Mouse (Mus musculus) MEL (cell line): ENCODE results near the gene Plb1. TPM values are rescaled to one million over a fixed set of nuclear protein-coding genes. Genes with fewer than 3 reads are reported as not detected.

ENCODE experiments used
- DNase-seq: peaks from one replicate; pipeline ENCODE4 v3.0.0; 2011; ENCODE audit warnings: low read depth, low spot score
- H3K27ac ChIP-seq: 2 replicates; pipeline ENCODE4 v1.5.1; 2012; ENCODE audit warnings: low read depth, mild to moderate bottlenecking, control low read depth, low read length, moderate library complexity; ENCODE audit not compliant: control insufficient read depth
- H3K27me3 ChIP-seq, 2 experiments: fragments of 150-350 bp in 1 of 2; sonication (generic) in 1 of 2; 2 replicates each; pipeline ENCODE4 v1.6.1; 2012; ENCODE audit warnings: low read length in 2 of 2, mild to moderate bottlenecking in 2 of 2, improper control_type of control experiment in 1 of 2, moderate library complexity in 1 of 2; ENCODE audit not compliant: insufficient read depth in 2 of 2, control insufficient read depth in 1 of 2
- H3K36me3 ChIP-seq, 2 experiments: 2 replicates each; pipeline ENCODE4 v1.6.1; 2012 to 2014; ENCODE audit warnings: low read length in 2 of 2, improper control_type of control experiment in 1 of 2, inconsistent platforms in 1 of 2, mild to moderate bottlenecking in 1 of 2; ENCODE audit not compliant: insufficient read depth in 2 of 2, control insufficient read depth in 1 of 2
- H3K4me1 ChIP-seq, 2 experiments: fragments of 150-350 bp in 1 of 2; sonication (generic) in 1 of 2; 2 replicates each; pipeline ENCODE4 v1.6.1; 2012; ENCODE audit warnings: low read length in 2 of 2, improper control_type of control experiment in 1 of 2, mild to moderate bottlenecking in 1 of 2; ENCODE audit not compliant: insufficient read depth in 2 of 2, control insufficient read depth in 1 of 2
- H3K4me3 ChIP-seq, 2 experiments: fragments of 150-350 bp in 1 of 2; sonication (generic) in 1 of 2; 2 replicates each; pipeline ENCODE4 v1.5.1; 2012; ENCODE audit warnings: low read depth in 2 of 2, low read length in 2 of 2, mild to moderate bottlenecking in 2 of 2, moderate library complexity in 2 of 2, control low read depth in 1 of 2, improper control_type of control experiment in 1 of 2; ENCODE audit not compliant: control insufficient read depth in 1 of 2, insufficient read depth in 1 of 2
- H3K79me2 ChIP-seq: 2 replicates; pipeline ENCODE4 v1.6.1; 2012; ENCODE audit warnings: mild to moderate bottlenecking, low read length, moderate library complexity; ENCODE audit not compliant: control insufficient read depth, poor library complexity, insufficient read depth
- H3K9ac ChIP-seq: 2 replicates; pipeline ENCODE4 v1.6.1; 2012; ENCODE audit warnings: low read depth, mild to moderate bottlenecking, control low read depth, low read length, moderate library complexity; ENCODE audit not compliant: control insufficient read depth, poor library complexity, severe bottlenecking
- H3K9me3 ChIP-seq: fragments of 150-350 bp; sonication (generic); replicated peaks from 2 replicates; pipeline ENCODE4 v1.6.1; 2012; ENCODE audit warnings: mild to moderate bottlenecking, low read length, improper control_type of control experiment, moderate library complexity; ENCODE audit not compliant: insufficient read depth
- BHLHE40 ChIP-seq: IDR thresholded peaks from 2 replicates; pipeline ENCODE4 v1.6.1; 2012; ENCODE audit warnings: low read depth, mild to moderate bottlenecking, inconsistent platforms, low read length, improper control_type of control experiment, borderline replicate concordance
- CHD1 ChIP-seq: IDR thresholded peaks from 2 replicates; pipeline ENCODE4 v1.6.1; 2012; ENCODE audit warnings: low read depth, mild to moderate bottlenecking, inconsistent platforms, low read length, improper control_type of control experiment
- CHD2 ChIP-seq: IDR thresholded peaks from 2 replicates; pipeline ENCODE4 v1.6.1; 2011; ENCODE audit warnings: low read length, improper control_type of control experiment
- CTCF ChIP-seq, 3 experiments: IDR thresholded peaks in 2 of 3; conservative IDR thresholded peaks in 1 of 3; 2 replicates each; pipeline ENCODE4 v1.5.1; 2011 to 2012; ENCODE audit warnings: low read length in 3 of 3, low read depth in 2 of 3, mild to moderate bottlenecking in 2 of 3, improper control_type of control experiment in 1 of 3, inconsistent platforms in 1 of 3, mixed read lengths in 1 of 3, moderate library complexity in 1 of 3; ENCODE audit not compliant: control insufficient read depth in 1 of 3, insufficient read depth in 1 of 3, poor library complexity in 1 of 3, severe bottlenecking in 1 of 3
- E2F4 ChIP-seq: IDR thresholded peaks from 2 replicates; pipeline ENCODE4 v1.6.1; 2011; ENCODE audit warnings: low read depth, low read length, improper control_type of control experiment, borderline replicate concordance
- EP300 ChIP-seq, 2 experiments: IDR thresholded peaks; 2 replicates each; pipeline ENCODE4 v1.6.1; 2011; ENCODE audit warnings: improper control_type of control experiment in 2 of 2, low read length in 2 of 2, low read depth in 1 of 2, mild to moderate bottlenecking in 1 of 2
- GABPA ChIP-seq: IDR thresholded peaks from 2 replicates; pipeline ENCODE4 v1.6.1; 2012; ENCODE audit warnings: low read depth, mild to moderate bottlenecking, inconsistent platforms, low read length, improper control_type of control experiment, moderate library complexity
- GATA1 ChIP-seq: IDR thresholded peaks from 2 replicates; pipeline ENCODE4 v1.6.1; 2011; ENCODE audit warnings: low read depth, low read length, improper control_type of control experiment
- HCFC1 ChIP-seq: IDR thresholded peaks from 2 replicates; pipeline ENCODE4 v1.6.1; 2012; ENCODE audit warnings: low read depth, mild to moderate bottlenecking, inconsistent platforms, low read length, improper control_type of control experiment, moderate library complexity
- JUND ChIP-seq: IDR thresholded peaks from 2 replicates; pipeline ENCODE4 v1.6.1; 2011; ENCODE audit warnings: low read depth, mild to moderate bottlenecking, improper control_type of control experiment, low read length
- MAFK ChIP-seq: IDR thresholded peaks from 2 replicates; pipeline ENCODE4 v1.6.1; 2011; ENCODE audit warnings: low read depth, mild to moderate bottlenecking, low read length, improper control_type of control experiment, borderline replicate concordance
- MAZ ChIP-seq: IDR thresholded peaks from 2 replicates; pipeline ENCODE4 v1.6.1; 2012; ENCODE audit warnings: low read depth, mild to moderate bottlenecking, inconsistent platforms, low read length, improper control_type of control experiment
- MXI1 ChIP-seq: IDR thresholded peaks from 2 replicates; pipeline ENCODE4 v1.6.1; 2011; ENCODE audit warnings: mild to moderate bottlenecking, low read depth, low read length, improper control_type of control experiment
- MYB ChIP-seq: IDR thresholded peaks from 2 replicates; pipeline ENCODE4 v1.6.1; 2011; ENCODE audit warnings: mild to moderate bottlenecking, low read depth, low read length, improper control_type of control experiment
- MYC ChIP-seq: IDR thresholded peaks from 2 replicates; pipeline ENCODE4 v1.6.1; 2011; ENCODE audit warnings: low read depth, mild to moderate bottlenecking, low read length, improper control_type of control experiment, moderate library complexity
- NELFE ChIP-seq: IDR thresholded peaks from 2 replicates; pipeline ENCODE4 v1.6.1; 2011; ENCODE audit warnings: low read depth, low read length, improper control_type of control experiment
- NRF1 ChIP-seq: IDR thresholded peaks from 2 replicates; pipeline ENCODE4 v1.6.1; 2014; ENCODE audit warnings: low read depth, mild to moderate bottlenecking, inconsistent platforms, low read length, improper control_type of control experiment, moderate library complexity; ENCODE audit not compliant: poor library complexity, insufficient read depth, severe bottlenecking
- POLR2A ChIP-seq, 2 experiments: IDR thresholded peaks; 2 replicates each; pipeline ENCODE4 v1.6.1; 2011 to 2012; ENCODE audit warnings: low read length in 2 of 2, mild to moderate bottlenecking in 2 of 2, control low read depth in 1 of 2, improper control_type of control experiment in 1 of 2, low read depth in 1 of 2, moderate library complexity in 1 of 2; ENCODE audit not compliant: control insufficient read depth in 1 of 2, insufficient read depth in 1 of 2, poor library complexity in 1 of 2
- POLR2AphosphoS2 ChIP-seq: IDR thresholded peaks from 2 replicates; pipeline ENCODE4 v1.6.1; 2011; ENCODE audit warnings: low read length, improper control_type of control experiment
- POLR2AphosphoS5 ChIP-seq: IDR thresholded peaks from 2 replicates; pipeline ENCODE4 v1.6.1; 2012; ENCODE audit warnings: low read depth, borderline replicate concordance, mild to moderate bottlenecking, inconsistent platforms, low read length, moderate library complexity, mixed read lengths
- RAD21 ChIP-seq: IDR thresholded peaks from 2 replicates; pipeline ENCODE4 v1.6.1; 2011; ENCODE audit warnings: mild to moderate bottlenecking, low read depth, low read length, improper control_type of control experiment
- RCOR1 ChIP-seq: IDR thresholded peaks from 2 replicates; pipeline ENCODE4 v1.6.1; 2012; ENCODE audit warnings: low read depth, mild to moderate bottlenecking, inconsistent platforms, low read length, improper control_type of control experiment
- SIN3A ChIP-seq: IDR thresholded peaks from 2 replicates; pipeline ENCODE4 v1.6.1; 2012; ENCODE audit warnings: low read length, improper control_type of control experiment, inconsistent platforms
- SMC3 ChIP-seq: IDR thresholded peaks from 2 replicates; pipeline ENCODE4 v1.6.1; 2011; ENCODE audit warnings: low read depth, low read length, improper control_type of control experiment
- TAL1 ChIP-seq: IDR thresholded peaks from 2 replicates; pipeline ENCODE4 v1.6.1; 2012; ENCODE audit warnings: mild to moderate bottlenecking, inconsistent platforms, low read length, moderate library complexity, mixed read lengths
- TBP ChIP-seq: IDR thresholded peaks from 2 replicates; pipeline ENCODE4 v1.8.0; 2011; ENCODE audit warnings: low read depth, low read length, improper control_type of control experiment
- TCF12 ChIP-seq: IDR thresholded peaks from 2 replicates; pipeline ENCODE4 v1.6.1; 2014; ENCODE audit warnings: low read depth, mild to moderate bottlenecking, inconsistent platforms, low read length, improper control_type of control experiment, moderate library complexity
- USF2 ChIP-seq, 2 experiments: IDR thresholded peaks; 2 replicates each; pipeline ENCODE4 v1.6.1; 2011 to 2012; ENCODE audit warnings: improper control_type of control experiment in 2 of 2, low read length in 2 of 2, borderline replicate concordance in 1 of 2, inconsistent platforms in 1 of 2, low read depth in 1 of 2, mild to moderate bottlenecking in 1 of 2; ENCODE audit not compliant: insufficient read depth in 1 of 2
- ZC3H11A ChIP-seq: IDR thresholded peaks from 2 replicates; pipeline ENCODE4 v1.6.1; 2012; ENCODE audit warnings: low read depth, mild to moderate bottlenecking, inconsistent platforms, low read length, improper control_type of control experiment
- ZKSCAN1 ChIP-seq: IDR thresholded peaks from 2 replicates; pipeline ENCODE4 v1.6.1; 2012; ENCODE audit warnings: low read depth, mild to moderate bottlenecking, inconsistent platforms, low read length, improper control_type of control experiment, moderate library complexity
- ZMIZ1 ChIP-seq: IDR thresholded peaks from 2 replicates; pipeline ENCODE4 v1.6.1; 2012; ENCODE audit warnings: low read depth, mild to moderate bottlenecking, inconsistent platforms, low read length, improper control_type of control experiment, moderate library complexity
- polyA plus RNA-seq, 2 experiments: library from polyadenylated mRNA; stranded (reverse) in 1 of 2; unstranded in 1 of 2; fragments of >175 nt in 1 of 2; fragments of >200 nt in 1 of 2; gene quantifications; 2 replicates each; pipeline versions ENCODE4 v1.2.1 to v1.2.4; 2012; ENCODE audit warnings: low replicate concordance in 2 of 2, low read depth in 1 of 2; ENCODE audit not compliant: insufficient read length in 2 of 2, insufficient read depth in 1 of 2, missing spikeins in 1 of 2
- total RNA-seq: library from RNA; depleted of rRNA; stranded (reverse); fragments of 300-350 nt; gene quantifications from 2 replicates; pipeline ENCODE4 v1.2.3, GENCODE M21; 2012

Plb1 gene
- total and polyA plus RNA-seq, 3 experiments: not detected

DNA sequence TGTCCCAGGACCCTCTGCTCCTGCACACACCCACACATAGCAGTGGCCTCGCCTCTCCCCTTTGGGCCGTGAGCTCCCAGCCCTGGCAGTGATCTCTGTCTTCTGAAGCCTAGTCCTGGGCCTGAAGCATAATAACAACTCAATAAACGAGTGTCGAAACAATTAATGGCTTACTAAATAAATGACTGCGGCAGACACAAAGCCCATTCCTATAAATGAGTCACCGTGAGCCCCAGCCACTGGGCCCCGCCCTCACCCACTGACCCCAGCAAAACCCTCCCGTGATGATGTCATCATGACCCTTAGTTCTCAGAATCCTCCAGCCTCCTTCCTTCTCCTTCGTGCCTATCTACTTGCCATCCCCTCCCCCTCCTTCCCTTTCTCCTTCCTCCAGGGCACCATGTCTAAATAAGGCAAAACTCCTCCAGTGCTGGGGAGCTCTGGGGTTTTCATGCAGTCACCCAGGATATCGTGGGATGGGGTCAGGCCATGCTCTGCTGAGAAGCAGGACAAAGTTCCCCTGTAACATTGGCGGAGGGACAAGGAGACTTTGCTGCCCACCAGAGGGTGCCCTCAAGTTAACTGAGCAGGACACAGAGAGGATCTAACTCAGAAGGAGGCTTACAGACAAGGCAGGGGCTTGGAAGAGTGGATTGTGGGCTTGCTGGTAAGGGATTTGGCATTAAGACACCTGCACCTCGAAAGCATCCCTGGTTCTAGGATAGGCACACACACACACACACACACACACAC is 36.5 kb upstream of the Plb1 start:
- peaks cover 0 to 6% of the 10 kb centered on the region in 2 experiments; a peak in 1 of 4 replicates for H3K36me3 ChIP-seq
- no peak overlapping the region for H3K27ac ChIP-seq
- peaks cover 0 to 21% of the 10 kb centered on the region in 2 experiments; a peak in 2 of 4 replicates for H3K4me1 ChIP-seq
- H3K4me3 ChIP-seq: no peak overlapping the region
- DNase-seq: peak; percentile 28
- TF ChIP-seq E2F4 (no peak), NELFE (no peak), CTCF (IDR thresholded peaks at IDR 0.05 in 2 of 3, conservative IDR thresholded peaks at IDR 0.05 in 1 of 3; ENCODE audit: control insufficient read depth in 1 of 3, insufficient read depth in 1 of 3, low read depth in 2 of 3, low read length in 3 of 3, poor library complexity in 1 of 3, severe bottlenecking in 1 of 3) (peak in 2 of 3 experiments; percentile 10 to 17; a peak in 2 of 6 replicates), HCFC1 (no peak)
- no peak overlapping the region for H3K9ac ChIP-seq
- H3K27me3 ChIP-seq: no peaks in the 10 kb centered on the region
- H3K9me3 ChIP-seq: no peaks in the 10 kb centered on the region
- H3K79me2 ChIP-seq: no peaks in the 10 kb centered on the region

GRCm38 (mm10) chr5:32197698-32198097 is 34.8 kb upstream of the Plb1 start:
- Histone ChIP-seq H3K4me3 (no peak overlapping the region), H3K9ac (peak overlapping the region; percentile 32; the same call in 1 of the 2 replicates), H3K9me3 (no peaks in the 10 kb centered on the region), H3K27me3 (no peaks in the 10 kb centered on the region; a peak in 1 of 4 replicates), H3K36me3 (peaks cover 0 to 6% of the 10 kb centered on the region in 2 experiments; a peak in 1 of 4 replicates), H3K27ac (no peak overlapping the region), H3K79me2 (no peaks in the 10 kb centered on the region), H3K4me1 (peaks cover 0 to 18% of the 10 kb centered on the region in 2 experiments; a peak in 1 of 4 replicates)
- peak; percentile 96 for DNase-seq
- no peak for TF ChIP-seq MAZ
- TF ChIP-seq ZMIZ1: no peak
- TF ChIP-seq CHD1: no peak
- peak; percentile 100 for TF ChIP-seq SMC3
- TF ChIP-seq EP300 (IDR thresholded peaks at IDR 0.05; ENCODE audit: low read depth in 1 of 2, low read length in 2 of 2): no peak
- no peak for TF ChIP-seq MYB
- no peak for TF ChIP-seq TBP
- TF ChIP-seq RAD21: no peak; the same call in none of the 2 replicates
- no peak for TF ChIP-seq MAFK
- peak; percentile 72 for TF ChIP-seq SIN3A
- TF ChIP-seq MXI1: peak; percentile 51; the same call in 1 of the 2 replicates
- TF ChIP-seq ZC3H11A: peak; percentile 99
- no peak for TF ChIP-seq CHD2
- no peak for TF ChIP-seq TCF12
- TF ChIP-seq POLR2A (IDR thresholded peaks at IDR 0.05; ENCODE audit: control insufficient read depth in 1 of 2, insufficient read depth in 1 of 2, low read depth in 1 of 2, low read length in 2 of 2, poor library complexity in 1 of 2): no peak; a peak in 1 of 4 replicates
- no peak for TF ChIP-seq GATA1
- TF ChIP-seq NELFE: no peak
- TF ChIP-seq POLR2AphosphoS2: no peak
- TF ChIP-seq JUND: no peak
- peak; percentile 27; the same call in 1 of the 2 replicates for TF ChIP-seq NRF1
- peak; percentile 80 for TF ChIP-seq MYC
- no peak for TF ChIP-seq USF2 (IDR thresholded peaks at IDR 0.05; ENCODE audit: borderline replicate concordance in 1 of 2, insufficient read depth in 1 of 2, low read depth in 1 of 2, low read length in 2 of 2)
- TF ChIP-seq GABPA: no peak
- TF ChIP-seq RCOR1: no peak
- no peak for TF ChIP-seq TAL1
- TF ChIP-seq BHLHE40: no peak
- no peak for TF ChIP-seq ZKSCAN1
- TF ChIP-seq POLR2AphosphoS5: no peak
